In genomic region chr9:20990861-20991260, GRCm38 (mm10) we compare ENCODE assay signal across 9 mouse cellular contexts. TPM values are rescaled to one million over a fixed set of nuclear protein-coding genes. Genes with fewer than 3 reads are reported as not detected.
A peak's percentile ranks its signal among the peaks of the same experiment; 100 is the strongest.
DNase-seq lines count a peak whose midpoint lies in the region; ATAC-seq and TF ChIP-seq lines count a peak whose summit lies in the region.
"Had no signal": no experiment of that assay in that cellular context is flagged by ENCODE, and none has a peak within 500 bp of the region (broad histone marks: within the 10 kb centered on the region; RNA-seq: fewer than 3 reads in every experiment).

No protein-coding gene starts in this region.

- no peak for ATAC-seq in intestine, postnatal 0 days
- ATAC-seq in liver, postnatal 0 days: no peak

- 8% methylated on average over 10 of the region's 10 CpGs for WGBS in intestine, postnatal 0 days
- 27% methylated on average over 10 of the region's 10 CpGs for WGBS in liver, postnatal 0 days (ENCODE audit: insufficient replicate concordance)

- no peak for TF ChIP-seq EP300 in liver, postnatal 0 days (IDR thresholded peaks at IDR 0.05; ENCODE audit: low read depth)

- DNase-seq in adrenal gland, postnatal 10 days: peak; percentile 32
- DNase-seq in adrenal gland, adult 18-20 months (ENCODE audit: low spot score in 2 of 2): no peak
- peak; percentile 55 for DNase-seq in embryo, embryonic 10.5 days (ENCODE audit: low spot score)
- no peak for DNase-seq in liver, postnatal 0 days
- peak; percentile 77 for DNase-seq in testis, postnatal 10 days (ENCODE audit: low spot score)
- no peak for DNase-seq in frontal cortex, postnatal 25 days (ENCODE audit: low spot score in 2 of 2)
- no peak for DNase-seq in frontal cortex, adult 2 months (ENCODE audit: extremely low spot score in 1 of 2, low spot score in 1 of 2)

- no peaks in the 10 kb centered on the region for H3K27me3 ChIP-seq in intestine, postnatal 0 days (replicated peaks; ENCODE audit: control insufficient read depth, insufficient read depth, low read length)
- H3K27me3 ChIP-seq in liver, postnatal 0 days (ENCODE audit: insufficient read depth, low read length): no peaks in the 10 kb centered on the region

- no peak overlapping the region for H3K27ac ChIP-seq in intestine, postnatal 0 days (ENCODE audit: low read depth, low read length)
- no peak overlapping the region for H3K27ac ChIP-seq in liver, postnatal 0 days (ENCODE audit: low read depth)

- H3K9ac ChIP-seq in intestine, postnatal 0 days (ENCODE audit: low read depth, low read length): no peak overlapping the region
- no peak overlapping the region for H3K9ac ChIP-seq in liver, postnatal 0 days (replicated peaks)

- no peaks in the 10 kb centered on the region for H3K4me1 ChIP-seq in intestine, postnatal 0 days (replicated peaks; ENCODE audit: control insufficient read depth, insufficient read depth, low read length)
- peaks cover 4% of the 10 kb centered on the region; the same call in 1 of the 2 replicates for H3K4me1 ChIP-seq in liver, postnatal 0 days (ENCODE audit: insufficient read depth)

- H3K36me3 ChIP-seq in intestine, postnatal 0 days (ENCODE audit: control insufficient read depth, insufficient read depth): no peaks in the 10 kb centered on the region
- H3K36me3 ChIP-seq in liver, postnatal 0 days (replicated peaks; ENCODE audit: insufficient read depth, low read length): no peaks in the 10 kb centered on the region

- peak overlapping the region; percentile 33 for H3K4me2 ChIP-seq in intestine, postnatal 0 days (replicated peaks; ENCODE audit: low read depth)
- peak overlapping the region; percentile 38; the same call in 1 of the 2 replicates for H3K4me2 ChIP-seq in liver, postnatal 0 days (ENCODE audit: low read depth, low read length)

- no peak overlapping the region for H3K4me3 ChIP-seq in intestine, postnatal 0 days (ENCODE audit: low read depth, low read length)
- H3K4me3 ChIP-seq in liver, postnatal 0 days (ENCODE audit: low read depth, low read length): no peak overlapping the region

- TF ChIP-seq CTCF in intestine, postnatal 0 days (IDR thresholded peaks at IDR 0.05; ENCODE audit: low read depth): no peak
- no peak for TF ChIP-seq CTCF in liver, postnatal 0 days (IDR thresholded peaks at IDR 0.05; ENCODE audit: low read depth)

- H3K9me3 ChIP-seq in intestine, postnatal 0 days (ENCODE audit: control insufficient read depth): no peaks in the 10 kb centered on the region
- H3K9me3 ChIP-seq in liver, postnatal 0 days (ENCODE audit: low read length): no peaks in the 10 kb centered on the region

RNA-seq across cellular contexts. Expression of gene Mrpl4, which starts 11.7 kb away (rescaled TPM):
- 100 to 1,000 TPM; 121 to 125 TPM for total RNA-seq in adrenal gland, postnatal 10 days (2021)
- total RNA-seq in adrenal gland, adult 18-20 months (2021): 100 to 1,000 TPM; 122 to 124 TPM
- polyA plus RNA-seq in intestine, postnatal 0 days (2015; fragmentation: Nextera tagmentation; extraction: Ambion mirVana): 107 and 113 TPM in 2 replicates
- 54.6 and 55.0 TPM in 2 replicates for polyA plus RNA-seq in liver, postnatal 0 days (2015; fragmentation: Nextera tagmentation; extraction: Ambion mirVana)
- polyA plus RNA-seq in frontal cortex, adult 2 months (2012; rRNA removed): 114 and 131 TPM in 2 replicates

RNA-seq across cellular contexts. Expression of gene S1pr2, which starts 14.3 kb away (rescaled TPM):
- total RNA-seq in adrenal gland, postnatal 10 days (2021): 1 to 10 TPM; 7.4 to 9.7 TPM
- 10 to 100 TPM; 18.3 to 22.0 TPM for total RNA-seq in adrenal gland, adult 18-20 months (2021)
- polyA plus RNA-seq in intestine, postnatal 0 days (2015; fragmentation: Nextera tagmentation; extraction: Ambion mirVana): 9.5 and 11.4 TPM in 2 replicates
- polyA plus RNA-seq in liver, postnatal 0 days (2015; fragmentation: Nextera tagmentation; extraction: Ambion mirVana): 2.4 and 3.1 TPM in 2 replicates
- polyA plus RNA-seq in frontal cortex, adult 2 months (2012; rRNA removed): 1.8 TPM in 2 replicates

RNA-seq across cellular contexts. Expression of gene Icam1, which starts 24.9 kb away (rescaled TPM):
- total RNA-seq in adrenal gland, postnatal 10 days (2021): 10 to 100 TPM; 10.8 to 12.4 TPM
- 10 to 100 TPM in 1 of 2 experiments, 1 to 10 TPM in 1; 9.0 to 31.8 TPM for total RNA-seq in adrenal gland, adult 18-20 months (2021)
- polyA plus RNA-seq in intestine, postnatal 0 days (2015; fragmentation: Nextera tagmentation; extraction: Ambion mirVana): 10.2 and 11.8 TPM in 2 replicates
- 12.7 and 13.6 TPM in 2 replicates for polyA plus RNA-seq in liver, postnatal 0 days (2015; fragmentation: Nextera tagmentation; extraction: Ambion mirVana)
- polyA plus RNA-seq in frontal cortex, adult 2 months (2012; rRNA removed): 2.9 and 3.5 TPM in 2 replicates

RNA-seq across cellular contexts. Expression of gene Dnmt1, which starts 31.2 kb away (rescaled TPM):
- 10 to 100 TPM; 44.9 to 54.7 TPM for total RNA-seq in adrenal gland, postnatal 10 days (2021)
- total RNA-seq in adrenal gland, adult 18-20 months (2021): 10 to 100 TPM; 33.6 to 34.9 TPM
- polyA plus RNA-seq in intestine, postnatal 0 days (2015; fragmentation: Nextera tagmentation; extraction: Ambion mirVana): 18.5 and 19.2 TPM in 2 replicates
- polyA plus RNA-seq in liver, postnatal 0 days (2015; fragmentation: Nextera tagmentation; extraction: Ambion mirVana): 20.3 and 24.5 TPM in 2 replicates
- polyA plus RNA-seq in frontal cortex, adult 2 months (2012; rRNA removed): 40.6 and 41.2 TPM in 2 replicates

RNA-seq across cellular contexts. Expression of gene Icam4, which starts 38.3 kb away (rescaled TPM):
- 1 to 10 TPM; 2.3 to 3.2 TPM for total RNA-seq in adrenal gland, postnatal 10 days (2021)
- 1 to 10 TPM; 1.2 to 4.8 TPM for total RNA-seq in adrenal gland, adult 18-20 months (2021)
- 0.12 and 0.20 TPM in 2 replicates for polyA plus RNA-seq in intestine, postnatal 0 days (2015; fragmentation: Nextera tagmentation; extraction: Ambion mirVana)
- polyA plus RNA-seq in liver, postnatal 0 days (2015; fragmentation: Nextera tagmentation; extraction: Ambion mirVana): 57.7 and 58.5 TPM in 2 replicates
- 3.3 TPM in 2 replicates for polyA plus RNA-seq in frontal cortex, adult 2 months (2012; rRNA removed)
- total RNA-seq: neutrophil, adult 5-6 weeks had no signal

Comparison
In these comparisons a context has a peak if more than half of its experiments do, and no peak if none do; other contexts are left out.
1. DNase-seq: peak in adrenal gland, postnatal 10 days (single experiment), embryo, embryonic 10.5 days (single experiment) and testis, postnatal 10 days (single experiment); none in adrenal gland, adult 18-20 months (0 of 2), liver, postnatal 0 days (single experiment), frontal cortex, postnatal 25 days (0 of 2) and frontal cortex, adult 2 months (0 of 2).